Mouse (Mus musculus): ENCODE data around the gene Cdh4.

DNA sequence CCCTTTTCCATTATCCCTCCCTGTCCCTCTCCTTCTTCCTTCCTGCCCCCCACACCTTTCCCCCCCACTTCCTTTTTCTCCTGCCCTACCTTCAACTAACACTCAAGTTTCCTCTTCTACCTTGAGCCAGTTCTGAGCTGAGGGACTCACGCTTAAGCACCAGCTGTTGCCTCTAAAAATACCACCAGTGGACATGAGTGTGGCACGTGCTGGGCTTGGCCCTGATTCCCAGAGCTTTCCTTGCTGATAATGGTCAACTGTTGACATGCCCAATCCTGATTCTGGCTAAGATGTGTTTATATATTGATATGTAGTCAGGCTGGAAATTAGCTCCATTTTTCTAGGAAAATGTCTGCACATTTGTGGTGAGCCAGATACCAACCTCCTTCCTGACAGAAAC is 120.1 kb downstream of the Cdh4 start:
- TF ChIP-seq POLR2A (IDR thresholded peaks at IDR 0.05; ENCODE audit: low read depth, low read length), result no peak
- no peak for TF ChIP-seq CTCF (IDR thresholded peaks at IDR 0.05; ENCODE audit: borderline replicate concordance, insufficient read depth, low read length)

All from embryonic fibroblast, embryonic 13.5 days (primary cell).